Mouse (Mus musculus): ENCODE results near the gene Gdf7. TPM values are rescaled to one million over a fixed set of nuclear protein-coding genes. Genes with fewer than 3 reads are reported as not detected.

The Gdf7 gene
- 0.15 and 0.16 TPM in 2 replicates for polyA plus RNA-seq (2015; fragmentation: Nextera tagmentation; extraction: Ambion mirVana)

DNA sequence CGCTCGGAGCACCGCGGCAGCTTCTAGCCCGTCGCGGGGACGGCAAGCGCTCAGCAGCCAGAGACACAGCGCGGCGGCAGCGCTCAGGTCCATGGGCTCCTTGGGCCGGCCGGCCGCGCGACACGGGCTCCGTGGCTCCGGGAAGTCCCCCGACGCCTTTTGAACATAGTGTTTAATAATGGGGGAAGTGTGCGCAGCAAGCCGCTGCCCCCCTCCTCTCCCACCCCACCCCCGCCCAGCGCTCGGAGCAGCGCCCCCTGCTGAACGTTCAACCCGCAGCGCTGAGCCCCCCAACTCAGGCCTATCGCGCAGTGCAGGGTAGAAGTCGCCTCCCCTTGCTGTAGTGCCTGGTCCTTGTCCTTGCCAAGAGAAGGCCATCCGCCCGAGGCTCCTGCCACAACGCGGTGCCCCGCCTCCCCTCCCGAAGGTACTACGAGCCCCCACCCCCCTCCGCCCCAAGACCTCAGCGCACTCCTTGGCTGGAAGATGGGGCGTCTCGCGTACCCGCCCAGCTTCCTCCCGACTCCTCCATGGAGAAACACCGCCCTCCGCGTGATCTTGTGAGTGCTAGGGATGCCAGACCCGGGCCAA lies at the start of gene Gdf7:
Gene Gdf7 (minus strand): TSS at position 114 of the 591 bp plus-strand sequence.
- peaks cover 18% of the 10 kb centered on the region for H3K4me1 ChIP-seq (ENCODE audit: control insufficient read depth, insufficient read depth, low read length)
- ATAC-seq, result peak; percentile 54

GRCm38 (mm10) chr12:8351025-8351903 lies 49.5 kb upstream of the Gdf7 start:
- no peak overlapping the region for H3K4me2 ChIP-seq (ENCODE audit: low read length)
- no peaks in the 10 kb centered on the region for H3K36me3 ChIP-seq (ENCODE audit: control insufficient read depth, insufficient read depth, low read length)
- H3K27me3 ChIP-seq (ENCODE audit: control insufficient read depth, insufficient read depth, low read depth, low read length), result no peaks in the 10 kb centered on the region
- 48% methylated on average over 4 of the region's 4 CpGs for WGBS
- no peak overlapping the region for H3K4me3 ChIP-seq (ENCODE audit: low read depth, low read length)
- no peak for ATAC-seq
- H3K9me3 ChIP-seq (replicated peaks; ENCODE audit: control insufficient read depth, low read length, poor library complexity, severe bottlenecking), result no peaks in the 10 kb centered on the region
- no peaks in the 10 kb centered on the region for H3K4me1 ChIP-seq (ENCODE audit: control insufficient read depth, insufficient read depth, low read length)
- no peak overlapping the region for H3K27ac ChIP-seq (ENCODE audit: low read length)
- no peak overlapping the region for H3K9ac ChIP-seq (ENCODE audit: low read depth, low read length)

More for the DNA sequence above, at the start of gene Gdf7:
- H3K4me2 ChIP-seq (ENCODE audit: low read length), result peak within 1 kb of the TSS; percentile 82
- peak within 1 kb of the TSS; percentile 43 for H3K4me3 ChIP-seq (ENCODE audit: low read depth, low read length)
- H3K27ac ChIP-seq (ENCODE audit: low read length), result no peak within 1 kb of the TSS
- H3K27me3 ChIP-seq (ENCODE audit: control insufficient read depth, insufficient read depth, low read depth, low read length), result peaks cover 66% of the 10 kb centered on the region
- 2% methylated on average over 52 of the region's 53 CpGs for WGBS
- peak within 1 kb of the TSS; percentile 57 for H3K9ac ChIP-seq (ENCODE audit: low read depth, low read length)
- no peaks in the 10 kb centered on the region for H3K36me3 ChIP-seq (ENCODE audit: control insufficient read depth, insufficient read depth, low read length)
- H3K9me3 ChIP-seq (replicated peaks; ENCODE audit: control insufficient read depth, low read length, poor library complexity, severe bottlenecking), result no peaks in the 10 kb centered on the region

- Histone ChIP-seq H3K4me1 (ENCODE audit: control insufficient read depth, insufficient read depth, low read length) (no peaks in the 10 kb centered on the region), H3K9ac (ENCODE audit: low read depth, low read length) (no peak overlapping the region), H3K4me3 (ENCODE audit: low read depth, low read length) (no peak overlapping the region), H3K36me3 (ENCODE audit: control insufficient read depth, insufficient read depth, low read length) (no peaks in the 10 kb centered on the region), H3K27me3 (ENCODE audit: control insufficient read depth, insufficient read depth, low read depth, low read length) (no peaks in the 10 kb centered on the region), H3K9me3 (replicated peaks; ENCODE audit: control insufficient read depth, low read length, poor library complexity, severe bottlenecking) (no peaks in the 10 kb centered on the region), H3K27ac (ENCODE audit: low read length) (no peak overlapping the region), H3K4me2 (ENCODE audit: low read length) (no peak overlapping the region)
- WGBS, result 69% methylated on average over 9 of the region's 9 CpGs
- no peak for ATAC-seq
Observed at GRCm38 (mm10) chr12:8348733-8349513, 47.2 kb upstream of the Gdf7 start.

- H3K27ac ChIP-seq (ENCODE audit: low read length), result no peak overlapping the region
- H3K27me3 ChIP-seq (ENCODE audit: control insufficient read depth, insufficient read depth, low read depth, low read length), result no peaks in the 10 kb centered on the region
- H3K9ac ChIP-seq (ENCODE audit: low read depth, low read length), result no peak overlapping the region
- H3K9me3 ChIP-seq (replicated peaks; ENCODE audit: control insufficient read depth, low read length, poor library complexity, severe bottlenecking), result no peaks in the 10 kb centered on the region
- H3K4me2 ChIP-seq (ENCODE audit: low read length), result no peak overlapping the region
- no peak overlapping the region for H3K4me3 ChIP-seq (ENCODE audit: low read depth, low read length)
- no peaks in the 10 kb centered on the region for H3K36me3 ChIP-seq (ENCODE audit: control insufficient read depth, insufficient read depth, low read length)
- WGBS, result 81% methylated on average over 8 of the region's 8 CpGs
- no peaks in the 10 kb centered on the region for H3K4me1 ChIP-seq (ENCODE audit: control insufficient read depth, insufficient read depth, low read length)
- ATAC-seq, result no peak
Observed at GRCm38 (mm10) chr12:8347746-8348462, 46.1 kb upstream of the Gdf7 start.

- H3K4me3 ChIP-seq (ENCODE audit: low read depth, low read length), result no peak overlapping the region
- peaks cover 4% of the 10 kb centered on the region for H3K36me3 ChIP-seq (ENCODE audit: control insufficient read depth, insufficient read depth, low read length)
- H3K4me1 ChIP-seq (ENCODE audit: control insufficient read depth, insufficient read depth, low read length), result no peaks in the 10 kb centered on the region
- no peaks in the 10 kb centered on the region for H3K9me3 ChIP-seq (replicated peaks; ENCODE audit: control insufficient read depth, low read length, poor library complexity, severe bottlenecking)
- ATAC-seq, result no peak
- no peak overlapping the region for H3K4me2 ChIP-seq (ENCODE audit: low read length)
- 96% methylated on average over 5 of the region's 5 CpGs for WGBS
- no peak overlapping the region for H3K9ac ChIP-seq (ENCODE audit: low read depth, low read length)
- no peaks in the 10 kb centered on the region for H3K27me3 ChIP-seq (ENCODE audit: control insufficient read depth, insufficient read depth, low read depth, low read length)
- no peak overlapping the region for H3K27ac ChIP-seq (ENCODE audit: low read length)
Observed at GRCm38 (mm10) chr12:8345539-8345938, 43.8 kb upstream of the Gdf7 start.

DNA sequence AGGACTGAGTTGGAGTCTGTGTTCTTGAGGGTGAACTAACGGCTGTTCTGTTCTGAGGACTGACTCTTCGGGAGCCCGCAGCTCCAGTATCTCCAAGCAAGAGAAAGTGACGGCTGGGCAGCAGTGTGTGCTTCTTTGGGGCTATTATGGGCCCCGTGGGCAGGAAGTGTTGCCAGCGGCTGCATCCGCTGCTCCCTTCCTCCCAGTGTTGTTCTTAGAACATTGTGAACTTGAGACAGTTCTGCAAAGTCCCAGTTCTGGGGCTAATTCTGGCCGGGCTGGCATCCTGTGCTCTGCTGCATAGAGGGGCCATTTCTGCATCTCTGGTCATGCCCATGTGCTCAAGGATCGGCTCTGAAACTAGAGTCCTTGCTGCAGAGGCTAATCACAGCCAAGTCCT lies 43.1 kb upstream of the Gdf7 start:
- Histone ChIP-seq H3K4me1 (ENCODE audit: control insufficient read depth, insufficient read depth, low read length) (no peaks in the 10 kb centered on the region), H3K4me3 (ENCODE audit: low read depth, low read length) (no peak overlapping the region), H3K27ac (ENCODE audit: low read length) (0 out of 2 replicates have a peak overlapping the region, but pooled peaks have one; percentile 14), H3K4me2 (ENCODE audit: low read length) (no peak overlapping the region), H3K9me3 (replicated peaks; ENCODE audit: control insufficient read depth, low read length, poor library complexity, severe bottlenecking) (no peaks in the 10 kb centered on the region), H3K36me3 (ENCODE audit: control insufficient read depth, insufficient read depth, low read length) (peaks cover 4% of the 10 kb centered on the region), H3K27me3 (ENCODE audit: control insufficient read depth, insufficient read depth, low read depth, low read length) (no peaks in the 10 kb centered on the region), H3K9ac (ENCODE audit: low read depth, low read length) (no peak overlapping the region)
- WGBS, result 75% methylated on average over 9 of the region's 9 CpGs
- ATAC-seq, result no peak

DNA sequence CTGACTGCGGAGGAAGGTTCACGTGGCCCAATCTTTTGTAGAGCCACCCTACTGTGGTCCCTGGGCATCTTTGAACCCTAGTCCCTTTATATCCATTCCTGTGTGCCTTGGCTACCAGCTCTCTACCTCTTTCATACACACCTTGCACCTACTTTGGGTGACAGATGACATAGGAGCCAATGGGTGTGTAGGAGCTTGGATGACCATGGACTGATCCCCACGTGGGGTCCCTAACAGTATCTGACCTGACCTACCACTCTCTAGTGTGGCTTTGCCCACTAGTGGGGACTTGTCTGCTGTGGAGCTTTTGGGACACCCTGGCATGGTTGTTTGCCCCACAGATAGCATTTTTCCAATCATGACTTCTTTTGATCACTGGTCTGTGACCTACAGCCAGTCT lies 41.6 kb upstream of the Gdf7 start:
- WGBS, result 92% methylated on average over 3 of the region's 3 CpGs
- H3K4me3 ChIP-seq (ENCODE audit: low read depth, low read length), result no peak overlapping the region

GRCm38 (mm10) chr12:8341008-8341407 lies 39.3 kb upstream of the Gdf7 start:
- WGBS, result 92% methylated on average over 6 of the region's 6 CpGs
- ATAC-seq, result no peak

More for the DNA sequence above, 41.6 kb upstream of the Gdf7 start:
- Histone ChIP-seq H3K4me1 (ENCODE audit: control insufficient read depth, insufficient read depth, low read length) (no peaks in the 10 kb centered on the region; the same call in 1 of the 2 replicates), H3K27me3 (ENCODE audit: control insufficient read depth, insufficient read depth, low read depth, low read length) (no peaks in the 10 kb centered on the region), H3K27ac (ENCODE audit: low read length) (no peak overlapping the region), H3K9me3 (replicated peaks; ENCODE audit: control insufficient read depth, low read length, poor library complexity, severe bottlenecking) (no peaks in the 10 kb centered on the region), H3K9ac (ENCODE audit: low read depth, low read length) (no peak overlapping the region), H3K4me2 (ENCODE audit: low read length) (no peak overlapping the region), H3K36me3 (ENCODE audit: control insufficient read depth, insufficient read depth, low read length) (peaks cover 7% of the 10 kb centered on the region)
- no peak for ATAC-seq

More at GRCm38 (mm10) chr12:8341008-8341407, 39.3 kb upstream of the Gdf7 start:
- Histone ChIP-seq H3K36me3 (ENCODE audit: control insufficient read depth, insufficient read depth, low read length) (peaks cover 12% of the 10 kb centered on the region), H3K4me3 (ENCODE audit: low read depth, low read length) (no peak overlapping the region), H3K4me1 (ENCODE audit: control insufficient read depth, insufficient read depth, low read length) (no peaks in the 10 kb centered on the region; the same call in 1 of the 2 replicates), H3K4me2 (ENCODE audit: low read length) (no peak overlapping the region), H3K9me3 (replicated peaks; ENCODE audit: control insufficient read depth, low read length, poor library complexity, severe bottlenecking) (no peaks in the 10 kb centered on the region), H3K27ac (ENCODE audit: low read length) (no peak overlapping the region), H3K9ac (ENCODE audit: low read depth, low read length) (no peak overlapping the region), H3K27me3 (ENCODE audit: control insufficient read depth, insufficient read depth, low read depth, low read length) (no peaks in the 10 kb centered on the region)
